ENCODE assay signal across 21 mouse cellular contexts in the genomic region with DNA sequence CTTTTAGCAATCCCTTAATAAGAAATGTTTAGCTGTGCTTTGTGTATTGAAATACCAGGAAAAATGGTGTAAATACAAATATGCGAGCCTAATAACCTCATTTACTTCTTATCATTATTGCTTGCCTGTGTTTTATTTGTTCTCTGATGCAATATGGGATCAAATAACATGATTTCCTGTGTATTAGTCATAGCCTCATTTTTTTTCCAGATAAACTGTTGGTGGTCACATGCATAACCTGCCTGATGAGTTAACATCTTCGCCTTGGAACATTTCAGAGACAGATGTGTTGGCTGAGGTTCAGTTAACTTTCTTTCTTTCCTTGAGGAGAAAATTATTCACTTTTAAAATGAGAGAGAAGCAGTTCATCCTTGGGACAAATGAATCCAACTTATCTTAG.
DNase-seq lines count a peak whose midpoint lies in the region; TF ChIP-seq lines count a peak whose summit lies in the region.
"Had no signal": no experiment of that assay in that cellular context is flagged by ENCODE, and none has a peak within 500 bp of the region (broad histone marks: within the 10 kb centered on the region; RNA-seq: fewer than 3 reads in every experiment).

No protein-coding gene starts in this region.

- H3K4me3 ChIP-seq in MEL (ENCODE audit: control insufficient read depth in 1 of 2, insufficient read depth in 1 of 2, low read depth in 2 of 2, low read length in 2 of 2) = no peak overlapping the region
- H3K4me3 ChIP-seq: forebrain, embryonic 15.5 days; heart, embryonic 10.5 days; heart, embryonic 15.5 days; hindbrain, embryonic 10.5 days; intestine, embryonic 15.5 days; kidney, embryonic 15.5 days had no signal

- no peak for TF ChIP-seq CTCF in MEL (IDR thresholded peaks at IDR 0.05 in 2 of 3, conservative IDR thresholded peaks at IDR 0.05 in 1 of 3; ENCODE audit: control insufficient read depth in 1 of 3, insufficient read depth in 1 of 3, low read depth in 2 of 3, low read length in 3 of 3, poor library complexity in 1 of 3, severe bottlenecking in 1 of 3)

- H3K27me3 ChIP-seq in MEL (ENCODE audit: control insufficient read depth in 1 of 2, insufficient read depth in 2 of 2, low read length in 2 of 2) = no peaks in the 10 kb centered on the region
- H3K27me3 ChIP-seq: forebrain, embryonic 15.5 days; heart, embryonic 15.5 days; intestine, embryonic 15.5 days; kidney, embryonic 15.5 days; Patski had no signal

- no peak for TF ChIP-seq RAD21 in MEL (IDR thresholded peaks at IDR 0.05; ENCODE audit: low read depth, low read length)

- TF ChIP-seq POLR2A in MEL (IDR thresholded peaks at IDR 0.05; ENCODE audit: control insufficient read depth in 1 of 2, insufficient read depth in 1 of 2, low read depth in 1 of 2, low read length in 2 of 2, poor library complexity in 1 of 2) = no peak

- H3K9ac ChIP-seq in MEL (ENCODE audit: control insufficient read depth, low read depth, low read length, poor library complexity, severe bottlenecking) = no peak overlapping the region
- H3K9ac ChIP-seq: forebrain, embryonic 15.5 days; heart, embryonic 15.5 days; hindbrain, embryonic 14.5 days; intestine, embryonic 15.5 days; kidney, embryonic 15.5 days had no signal

- H3K79me2 ChIP-seq in MEL (ENCODE audit: control insufficient read depth, insufficient read depth, low read length, poor library complexity) = no peaks in the 10 kb centered on the region

- no peaks in the 10 kb centered on the region for H3K9me3 ChIP-seq in MEL (replicated peaks; ENCODE audit: insufficient read depth, low read length)
- H3K9me3 ChIP-seq: forebrain, embryonic 15.5 days; heart, embryonic 10.5 days; heart, embryonic 15.5 days; hindbrain, embryonic 10.5 days; intestine, embryonic 15.5 days; kidney, embryonic 15.5 days had no signal

- no peak overlapping the region for H3K27ac ChIP-seq in MEL (ENCODE audit: control insufficient read depth, low read depth, low read length)
- H3K27ac ChIP-seq: forebrain, embryonic 15.5 days; heart, embryonic 10.5 days; heart, embryonic 15.5 days; hindbrain, embryonic 10.5 days; hindbrain, embryonic 14.5 days; intestine, embryonic 15.5 days; kidney, embryonic 15.5 days had no signal

- peaks cover 0 to 4% of the 10 kb centered on the region in 2 experiments; a peak in 2 of 4 replicates for H3K4me1 ChIP-seq in MEL (ENCODE audit: control insufficient read depth in 1 of 2, insufficient read depth in 2 of 2, low read length in 2 of 2)
- H3K4me1 ChIP-seq: forebrain, embryonic 15.5 days; heart, embryonic 10.5 days; heart, embryonic 15.5 days; hindbrain, embryonic 10.5 days; intestine, embryonic 15.5 days; kidney, embryonic 15.5 days had no signal

- H3K36me3 ChIP-seq in MEL (ENCODE audit: control insufficient read depth in 1 of 2, insufficient read depth in 2 of 2, low read length in 2 of 2) = peaks cover 0 to 12% of the 10 kb centered on the region in 2 experiments; a peak in 2 of 4 replicates
- H3K36me3 ChIP-seq: forebrain, embryonic 15.5 days; heart, embryonic 10.5 days; heart, embryonic 15.5 days; hindbrain, embryonic 10.5 days; intestine, embryonic 15.5 days; kidney, embryonic 15.5 days had no signal

- TF ChIP-seq EP300 in MEL (IDR thresholded peaks at IDR 0.05; ENCODE audit: low read depth in 1 of 2, low read length in 2 of 2) = peak; percentile 91 to 92

- peak; percentile 13 to 34 for DNase-seq in heart, adult 18-20 months
- no peak for DNase-seq in heart, postnatal 25 days (ENCODE audit: low spot score)
- peak; percentile 94 for DNase-seq in 416B (ENCODE audit: low read depth)
- DNase-seq in MEL (ENCODE audit: low read depth, low spot score) = peak; percentile 73
- DNase-seq in skeletal muscle tissue, adult 2 months (ENCODE audit: low read depth, low spot score) = peak; percentile 75
- no peak for DNase-seq in frontal cortex, postnatal 36 days (ENCODE audit: low spot score in 2 of 2)
- no peak for DNase-seq in B cell, adult 2 months
- DNase-seq: adrenal gland, adult 2 months; adrenal gland, postnatal 25 days; cerebellum, adult 18-20 months; cerebellum, postnatal 10 days; heart, postnatal 14 days; kidney, adult 18-20 months had no signal

- intact Hi-C loops in heart, postnatal 25 days (cut with DNase I) = no loop called here

TF ChIP-seq in MEL, 35 proteins besides CTCF, POLR2A, EP300 and RAD21:
- TF ChIP-seq HCFC1 (IDR thresholded peaks at IDR 0.05; ENCODE audit: low read depth, low read length) = no peak
- TF ChIP-seq MEF2A (IDR thresholded peaks at IDR 0.05; ENCODE audit: extremely low read depth, insufficient replicate concordance, low read depth, low read length, poor library complexity, severe bottlenecking) = no peak
- TF ChIP-seq ELF1 (IDR thresholded peaks at IDR 0.05; ENCODE audit: low read depth, low read length) = no peak
- TF ChIP-seq JUND (IDR thresholded peaks at IDR 0.05; ENCODE audit: low read depth, low read length) = peak; percentile 78
- no peak for TF ChIP-seq NRF1 (IDR thresholded peaks at IDR 0.05; ENCODE audit: insufficient read depth, low read depth, low read length, poor library complexity, severe bottlenecking)
- TF ChIP-seq TAL1 (IDR thresholded peaks at IDR 0.05; ENCODE audit: low read length) = peak; percentile 62
- no peak for TF ChIP-seq MAZ (IDR thresholded peaks at IDR 0.05; ENCODE audit: low read depth, low read length)
- TF ChIP-seq MYC (IDR thresholded peaks at IDR 0.05; ENCODE audit: low read depth, low read length) = 0 out of 2 replicates have a peak, but pooled peaks have one; percentile 32
- TF ChIP-seq CHD1 (IDR thresholded peaks at IDR 0.05; ENCODE audit: low read depth, low read length) = no peak
- TF ChIP-seq NELFE (IDR thresholded peaks at IDR 0.05; ENCODE audit: low read depth, low read length) = no peak
- peak; percentile 57; the same call in 1 of the 2 replicates for TF ChIP-seq SIN3A (IDR thresholded peaks at IDR 0.05; ENCODE audit: low read length)
- TF ChIP-seq MYB (IDR thresholded peaks at IDR 0.05; ENCODE audit: low read depth, low read length) = peak; percentile 49; the same call in 1 of the 2 replicates
- TF ChIP-seq ETS1 (IDR thresholded peaks at IDR 0.05; ENCODE audit: low read depth, low read length) = peak; percentile 83
- TF ChIP-seq BHLHE40 (IDR thresholded peaks at IDR 0.05; ENCODE audit: borderline replicate concordance, low read depth, low read length) = peak; percentile 69; the same call in 1 of the 2 replicates
- no peak for TF ChIP-seq KAT2A (conservative IDR thresholded peaks at IDR 0.05; ENCODE audit: low read depth, low read length)
- no peak for TF ChIP-seq POLR2AphosphoS2 (IDR thresholded peaks at IDR 0.05; ENCODE audit: low read length)
- TF ChIP-seq SMC3 (IDR thresholded peaks at IDR 0.05; ENCODE audit: low read depth, low read length) = no peak
- peak; percentile 59; the same call in 1 of the 2 replicates for TF ChIP-seq ZNF384 (IDR thresholded peaks at IDR 0.05; ENCODE audit: low read depth, low read length)
- TF ChIP-seq ZKSCAN1 (IDR thresholded peaks at IDR 0.05; ENCODE audit: low read depth, low read length) = no peak
- no peak for TF ChIP-seq MAX (IDR thresholded peaks at IDR 0.05; ENCODE audit: low read length)
- peak; percentile 81 for TF ChIP-seq TCF12 (IDR thresholded peaks at IDR 0.05; ENCODE audit: low read depth, low read length)
- TF ChIP-seq CHD2 (IDR thresholded peaks at IDR 0.05; ENCODE audit: low read length) = no peak
- TF ChIP-seq E2F4 (IDR thresholded peaks at IDR 0.05; ENCODE audit: borderline replicate concordance, low read depth, low read length) = no peak
- no peak for TF ChIP-seq ZC3H11A (IDR thresholded peaks at IDR 0.05; ENCODE audit: low read depth, low read length)
- no peak for TF ChIP-seq UBTF (IDR thresholded peaks at IDR 0.05; ENCODE audit: borderline replicate concordance, insufficient read depth, low read depth, low read length)
- no peak for TF ChIP-seq TBP (IDR thresholded peaks at IDR 0.05; ENCODE audit: low read depth, low read length)
- 0 out of 2 replicates have a peak, but pooled peaks have one; percentile 11 for TF ChIP-seq MAFK (IDR thresholded peaks at IDR 0.05; ENCODE audit: borderline replicate concordance, low read depth, low read length)
- peak; percentile 70 for TF ChIP-seq RCOR1 (IDR thresholded peaks at IDR 0.05; ENCODE audit: low read depth, low read length)
- peak; percentile 69 for TF ChIP-seq GATA1 (IDR thresholded peaks at IDR 0.05; ENCODE audit: low read depth, low read length)
- TF ChIP-seq USF1 (IDR thresholded peaks at IDR 0.05; ENCODE audit: low read depth, low read length) = peak; percentile 50; the same call in 1 of the 2 replicates
- TF ChIP-seq GABPA (IDR thresholded peaks at IDR 0.05; ENCODE audit: low read depth, low read length) = no peak
- TF ChIP-seq USF2 (IDR thresholded peaks at IDR 0.05; ENCODE audit: borderline replicate concordance in 1 of 2, insufficient read depth in 1 of 2, low read depth in 1 of 2, low read length in 2 of 2) = no peak
- TF ChIP-seq MXI1 (IDR thresholded peaks at IDR 0.05; ENCODE audit: low read depth, low read length) = no peak
- TF ChIP-seq ZMIZ1 (IDR thresholded peaks at IDR 0.05; ENCODE audit: low read depth, low read length) = no peak
- TF ChIP-seq POLR2AphosphoS5 (IDR thresholded peaks at IDR 0.05; ENCODE audit: borderline replicate concordance, low read depth, low read length) = no peak

Comparison
In these comparisons a context has a peak if more than half of its experiments do, and no peak if none do; other contexts are left out.
1. DNase-seq: peak in heart, adult 18-20 months (2 of 2), 416B (single experiment), MEL (single experiment) and skeletal muscle tissue, adult 2 months (single experiment); none in heart, postnatal 25 days (single experiment), frontal cortex, postnatal 36 days (0 of 2) and B cell, adult 2 months (0 of 2).